Mouse (Mus musculus) midbrain, embryonic 12.5 days (tissue): ENCODE data around the gene Dgkd. TPM values are rescaled to one million over a fixed set of nuclear protein-coding genes. Genes with fewer than 3 reads are reported as not detected.
"Not testable (repeated sequence)": the region's sequence is repeated elsewhere in the genome, so short reads cannot be mapped to it uniquely, and the experiment has no call there.

ENCODE experiments used
- ATAC-seq: fragments of 200-750 bp; cut with Nextera tagmentation; 2 replicates; pipeline ENCODE4 v1.8.0; 2017; ENCODE audit warnings: low read depth, moderate TSS enrichment, moderate library complexity; ENCODE audit not compliant: low FRiP score
- H3K27ac ChIP-seq: fragments of 300-500 bp; sonication (generic); replicated peaks from 2 replicates; pipeline ENCODE4 v1.5.1; 2016; ENCODE audit warnings: mild to moderate bottlenecking
- H3K27me3 ChIP-seq: fragments of 300-500 bp; sonication (generic); 2 replicates; pipeline ENCODE4 v1.6.1; 2016; ENCODE audit warnings: mild to moderate bottlenecking
- H3K36me3 ChIP-seq: fragments of 300-500 bp; sonication (generic); 2 replicates; pipeline ENCODE4 v1.6.1; 2016
- H3K4me1 ChIP-seq: fragments of 300-500 bp; sonication (generic); 2 replicates; pipeline ENCODE4 v1.6.1; 2016
- H3K4me2 ChIP-seq: fragments of 300-500 bp; sonication (generic); replicated peaks from 2 replicates; pipeline ENCODE4 v1.6.1; 2016; ENCODE audit warnings: mild to moderate bottlenecking, moderate library complexity
- H3K4me3 ChIP-seq: fragments of 300-500 bp; sonication (generic); 2 replicates; pipeline ENCODE4 v1.5.1; 2016; ENCODE audit warnings: mild to moderate bottlenecking
- H3K9ac ChIP-seq: fragments of 300-500 bp; sonication (generic); replicated peaks from 2 replicates; pipeline ENCODE4 v1.6.1; 2016; ENCODE audit warnings: mild to moderate bottlenecking, moderate library complexity
- H3K9me3 ChIP-seq: fragments of 300-500 bp; sonication (generic); 2 replicates; pipeline ENCODE4 v1.6.1; 2016; ENCODE audit warnings: mild to moderate bottlenecking
- WGBS: fragments of 180-500 bp; shearing (Covaris S2); methylation state at CpG from one replicate; pipeline ENCODE4 v1.1.7; 2016; 5-methylcytosine and 5-hydroxymethylcytosine counted together
- polyA plus RNA-seq: library from polyadenylated mRNA; unstranded; fragments of >200 nt; fragmentation: Nextera tagmentation; extraction: Ambion mirVana; gene quantifications from 2 replicates; pipeline ENCODE4 v1.2.1, GENCODE M21; 2016

Dgkd gene
- polyA plus RNA-seq, result 39.2 and 41.7 TPM in 2 replicates

GRCm38 (mm10) chr1:87852892-87853600, at the start of gene Dgkd:
Gene Dgkd, plus strand, starts transcription at chr1:87853287.
- H3K4me1 ChIP-seq, result peaks cover 23% of the 10 kb centered on the region
- H3K4me3 ChIP-seq, result peak within 1 kb of the TSS; percentile 78
- peak within 1 kb of the TSS; percentile 95 for H3K9ac ChIP-seq
- H3K27ac ChIP-seq, result peak within 1 kb of the TSS; percentile 74
- H3K9me3 ChIP-seq, result no peaks in the 10 kb centered on the region
- no peaks in the 10 kb centered on the region for H3K27me3 ChIP-seq
- peak within 1 kb of the TSS; percentile 94 for H3K4me2 ChIP-seq
- ATAC-seq, result peak; percentile 95
- under 1% methylated on average over 49 of the region's 74 CpGs for WGBS
- no peaks in the 10 kb centered on the region for H3K36me3 ChIP-seq

GRCm38 (mm10) chr1:87803576-87803975, 49.5 kb upstream of the Dgkd start, which contains the start of gene Sag:
Gene Sag, plus strand, starts transcription at chr1:87803680.
- Histone ChIP-seq H3K9me3 (no peaks in the 10 kb centered on the region), H3K9ac (no peak within 1 kb of the TSS), H3K27me3 (no peaks in the 10 kb centered on the region), H3K4me1 (no peaks in the 10 kb centered on the region), H3K4me3 (no peak within 1 kb of the TSS), H3K27ac (no peak within 1 kb of the TSS), H3K4me2 (no peak within 1 kb of the TSS), H3K36me3 (no peaks in the 10 kb centered on the region)
- 71% methylated on average over 6 of the region's 6 CpGs for WGBS
- ATAC-seq, result no peak

GRCm38 (mm10) chr1:87807751-87808150, 45.3 kb upstream of the Dgkd start:
- Histone ChIP-seq H3K27me3 (no peaks in the 10 kb centered on the region), H3K9ac (no peak overlapping the region), H3K4me3 (no peak overlapping the region), H3K4me1 (no peaks in the 10 kb centered on the region), H3K4me2 (no peak overlapping the region), H3K9me3 (no peaks in the 10 kb centered on the region), H3K36me3 (no peaks in the 10 kb centered on the region), H3K27ac (no peak overlapping the region)
- WGBS, result 96% methylated on average over 1 of the region's 1 CpGs
- ATAC-seq, result no peak

GRCm38 (mm10) chr1:87811391-87811790, 41.7 kb upstream of the Dgkd start:
- Histone ChIP-seq H3K9me3 (no peaks in the 10 kb centered on the region), H3K9ac (no peak overlapping the region), H3K4me1 (no peaks in the 10 kb centered on the region), H3K4me3 (no peak overlapping the region), H3K36me3 (no peaks in the 10 kb centered on the region), H3K4me2 (no peak overlapping the region), H3K27ac (no peak overlapping the region), H3K27me3 (no peaks in the 10 kb centered on the region)
- no peak for ATAC-seq
- WGBS, result 92% methylated on average over 7 of the region's 7 CpGs

- no peak for ATAC-seq
- Histone ChIP-seq H3K9me3 (no peaks in the 10 kb centered on the region), H3K9ac (no peak overlapping the region), H3K4me3 (no peak overlapping the region), H3K4me2 (no peak overlapping the region), H3K36me3 (no peaks in the 10 kb centered on the region), H3K27me3 (no peaks in the 10 kb centered on the region), H3K27ac (no peak overlapping the region), H3K4me1 (no peaks in the 10 kb centered on the region)
- 76% methylated on average over 10 of the region's 10 CpGs for WGBS
These were observed 41.0 kb upstream of the Dgkd start for GRCm38 (mm10) chr1:87812061-87812460.

- H3K9ac ChIP-seq, result no peak overlapping the region
- H3K27ac ChIP-seq, result no peak overlapping the region
- no peak overlapping the region for H3K4me2 ChIP-seq
- H3K36me3 ChIP-seq, result no peaks in the 10 kb centered on the region
- ATAC-seq, result no peak
- H3K27me3 ChIP-seq, result no peaks in the 10 kb centered on the region
- H3K9me3 ChIP-seq, result no peaks in the 10 kb centered on the region
- H3K4me3 ChIP-seq, result no peak overlapping the region
- H3K4me1 ChIP-seq, result no peaks in the 10 kb centered on the region
- WGBS, result 74% methylated on average over 6 of the region's 6 CpGs
These were observed 39.9 kb upstream of the Dgkd start for GRCm38 (mm10) chr1:87813155-87813554.

- H3K4me1 ChIP-seq, result no peaks in the 10 kb centered on the region
These were observed 39.4 kb upstream of the Dgkd start for GRCm38 (mm10) chr1:87813681-87814080.

GRCm38 (mm10) chr1:87824420-87824995, 28.6 kb upstream of the Dgkd start:
- 88% methylated on average over 10 of the region's 10 CpGs for WGBS
- Histone ChIP-seq H3K4me3 (no peak overlapping the region), H3K9ac (no peak overlapping the region), H3K27ac (no peak overlapping the region), H3K4me1 (0 out of 2 replicates have a peak, but pooled peaks cover 4% of the 10 kb centered on the region), H3K36me3 (no peaks in the 10 kb centered on the region), H3K9me3 (no peaks in the 10 kb centered on the region), H3K4me2 (no peak overlapping the region), H3K27me3 (no peaks in the 10 kb centered on the region)
- no peak for ATAC-seq

More at GRCm38 (mm10) chr1:87813681-87814080, 39.4 kb upstream of the Dgkd start:
- no peak for ATAC-seq
- Histone ChIP-seq H3K36me3 (no peaks in the 10 kb centered on the region), H3K4me2 (no peak overlapping the region), H3K27ac (no peak overlapping the region), H3K4me3 (no peak overlapping the region), H3K27me3 (no peaks in the 10 kb centered on the region), H3K9ac (no peak overlapping the region), H3K9me3 (no peaks in the 10 kb centered on the region)
- 76% methylated on average over 7 of the region's 7 CpGs for WGBS

GRCm38 (mm10) chr1:87825281-87825680, 27.8 kb upstream of the Dgkd start:
- no peak for ATAC-seq
- no peaks in the 10 kb centered on the region for H3K27me3 ChIP-seq
- H3K9ac ChIP-seq, result no peak overlapping the region
- no peak overlapping the region for H3K27ac ChIP-seq
- H3K4me1 ChIP-seq, result 0 out of 2 replicates have a peak, but pooled peaks cover 5% of the 10 kb centered on the region
- H3K36me3 ChIP-seq, result no peaks in the 10 kb centered on the region
- WGBS, result 83% methylated on average over 5 of the region's 5 CpGs
- no peak overlapping the region for H3K4me3 ChIP-seq
- no peaks in the 10 kb centered on the region for H3K9me3 ChIP-seq
- no peak overlapping the region for H3K4me2 ChIP-seq

- Histone ChIP-seq H3K4me2 (no peak overlapping the region), H3K36me3 (no peaks in the 10 kb centered on the region), H3K27ac (no peak overlapping the region), H3K9ac (no peak overlapping the region), H3K4me1 (0 out of 2 replicates have a peak, but pooled peaks cover 5% of the 10 kb centered on the region), H3K4me3 (no peak overlapping the region), H3K27me3 (no peaks in the 10 kb centered on the region), H3K9me3 (no peaks in the 10 kb centered on the region)
- no peak for ATAC-seq
- WGBS, result 87% methylated on average over 6 of the region's 6 CpGs
These were observed 27.1 kb upstream of the Dgkd start for GRCm38 (mm10) chr1:87825991-87826390.

GRCm38 (mm10) chr1:87826474-87826873, 26.6 kb upstream of the Dgkd start:
- 0 out of 2 replicates have a peak, but pooled peaks cover 5% of the 10 kb centered on the region for H3K4me1 ChIP-seq
- ATAC-seq, result no peak
- 73% methylated on average over 2 of the region's 2 CpGs for WGBS

GRCm38 (mm10) chr1:87827476-87827875, 25.6 kb upstream of the Dgkd start:
- not testable (repeated sequence) for H3K27ac ChIP-seq, H3K9ac ChIP-seq, ATAC-seq, H3K4me2 ChIP-seq, H3K27me3 ChIP-seq, H3K9me3 ChIP-seq, H3K4me3 ChIP-seq, H3K4me1 ChIP-seq, H3K36me3 ChIP-seq
- WGBS, result 88% methylated on average over 1 of the region's 1 CpGs

More at GRCm38 (mm10) chr1:87826474-87826873, 26.6 kb upstream of the Dgkd start:
- Histone ChIP-seq H3K36me3 (no peaks in the 10 kb centered on the region), H3K27ac (no peak overlapping the region), H3K27me3 (no peaks in the 10 kb centered on the region), H3K9ac (no peak overlapping the region), H3K4me3 (no peak overlapping the region), H3K4me2 (no peak overlapping the region), H3K9me3 (no peaks in the 10 kb centered on the region)
